Mouse (Mus musculus): ENCODE results near the gene Eml6. TPM values are rescaled to one million over a fixed set of nuclear protein-coding genes. Genes with fewer than 3 reads are reported as not detected.
A peak's percentile ranks its signal among the peaks of the same experiment; 100 is the strongest.
"Not testable (repeated sequence)": the region's sequence is repeated elsewhere in the genome, so short reads cannot be mapped to it uniquely, and the experiment has no call there.

Eml6 gene
- 1 to 10 TPM in 2 of 3 experiments, under 1 TPM in 1; 0.45 to 1.7 (median 1.3) TPM for polyA plus RNA-seq (2017; shearing (Covaris generic))

- peak; percentile 98 for ATAC-seq
Observed at GRCm38 (mm10) chr11:30025835-30026472, at the start of gene Eml6. Eml6 (minus strand) TSS chr11:30026033.

GRCm38 (mm10) chr11:30057299-30057698 lies 31.5 kb upstream of the Eml6 start:
- ATAC-seq, result no peak

DNA sequence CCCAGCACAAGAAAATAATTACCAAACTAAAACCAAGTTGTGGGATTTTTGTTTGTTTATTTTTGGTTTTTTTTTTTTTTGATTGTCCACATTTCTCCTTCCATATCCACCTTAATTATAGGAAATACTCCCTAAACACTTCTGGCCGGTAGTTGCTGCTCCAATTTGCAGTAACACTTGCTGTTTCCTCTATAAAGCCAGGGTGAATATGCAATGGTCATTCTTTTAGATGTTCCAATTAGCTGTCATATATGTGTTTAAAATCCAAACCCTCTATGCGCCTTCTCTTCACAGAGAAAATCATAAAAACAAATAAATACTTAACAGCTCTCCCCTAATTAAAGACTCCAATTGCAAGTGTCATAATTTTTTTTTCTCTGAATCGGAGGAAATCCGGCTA lies 689 bp downstream of the Eml6 start:
- ATAC-seq, result no peak

- no peak for ATAC-seq
Observed at GRCm38 (mm10) chr11:30024261-30025071, 1.4 kb downstream of the Eml6 start.

DNA sequence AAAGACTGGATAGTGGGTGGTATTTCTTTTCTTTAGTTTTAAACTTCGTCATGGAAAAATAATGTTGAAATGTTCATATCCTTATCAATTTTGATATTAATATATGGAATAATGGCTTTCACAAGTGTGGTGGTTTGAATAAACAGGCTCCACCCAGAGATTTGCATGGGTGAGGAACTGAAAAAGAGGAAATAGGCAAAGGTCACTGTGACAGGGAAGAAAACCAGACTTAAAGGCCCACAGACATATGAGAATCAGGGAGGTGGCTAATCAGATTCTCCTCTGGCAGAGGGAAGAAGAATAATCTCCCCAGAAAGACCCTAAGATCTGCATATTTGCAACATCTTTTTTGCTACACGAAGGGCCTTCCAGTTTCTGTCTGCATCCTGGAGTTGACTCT lies 39.6 kb downstream of the Eml6 start:
- ATAC-seq, result no peak

- ATAC-seq, result no peak
Observed at GRCm38 (mm10) chr11:29968874-29969273, 57.0 kb downstream of the Eml6 start.

DNA sequence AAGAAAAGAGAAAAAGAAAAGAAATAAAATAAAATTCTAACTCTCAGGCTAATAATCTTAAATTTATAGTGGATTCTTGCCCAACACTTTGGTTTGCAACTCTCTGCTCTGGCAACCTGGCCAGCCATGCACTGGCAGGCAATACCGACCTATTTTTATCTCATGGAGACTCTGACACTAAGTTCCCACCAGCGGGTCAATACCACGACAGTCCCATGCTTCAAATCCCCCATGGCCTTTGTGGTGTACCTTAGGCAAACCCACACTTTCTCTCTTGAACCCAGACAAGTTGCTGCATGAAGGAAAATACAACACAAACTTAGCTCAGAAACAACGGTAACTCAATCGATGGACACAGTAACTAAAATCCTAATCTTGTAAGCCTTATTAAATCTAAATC lies 66.5 kb downstream of the Eml6 start:
- no peak for ATAC-seq

GRCm38 (mm10) chr11:29944661-29945060 lies 81.2 kb downstream of the Eml6 start:
- ATAC-seq, result no peak

DNA sequence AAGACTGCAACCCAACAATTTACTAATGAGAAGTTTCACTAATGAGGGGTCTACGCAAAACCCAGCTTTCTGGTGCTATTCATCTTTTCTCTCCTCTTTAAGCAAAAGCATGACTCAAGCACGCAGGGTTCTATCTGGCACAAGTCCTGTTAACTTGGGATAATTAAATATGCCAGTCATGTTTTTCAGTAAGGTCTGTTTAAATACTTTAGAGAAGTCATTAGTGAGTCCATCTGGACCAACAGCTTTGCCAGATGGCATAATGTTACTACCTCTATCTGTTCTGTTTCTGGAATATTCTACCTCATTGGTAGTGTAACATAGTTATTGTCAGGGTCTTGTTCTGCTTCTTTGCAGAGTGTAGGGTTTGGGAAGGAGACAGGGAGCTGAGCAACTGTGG lies 101.5 kb downstream of the Eml6 start:
- no peak for ATAC-seq

GRCm38 (mm10) chr11:29923851-29924250 lies 102.0 kb downstream of the Eml6 start:
- ATAC-seq, result no peak

GRCm38 (mm10) chr11:29913180-29913579 lies 112.7 kb downstream of the Eml6 start:
- no peak for ATAC-seq

DNA sequence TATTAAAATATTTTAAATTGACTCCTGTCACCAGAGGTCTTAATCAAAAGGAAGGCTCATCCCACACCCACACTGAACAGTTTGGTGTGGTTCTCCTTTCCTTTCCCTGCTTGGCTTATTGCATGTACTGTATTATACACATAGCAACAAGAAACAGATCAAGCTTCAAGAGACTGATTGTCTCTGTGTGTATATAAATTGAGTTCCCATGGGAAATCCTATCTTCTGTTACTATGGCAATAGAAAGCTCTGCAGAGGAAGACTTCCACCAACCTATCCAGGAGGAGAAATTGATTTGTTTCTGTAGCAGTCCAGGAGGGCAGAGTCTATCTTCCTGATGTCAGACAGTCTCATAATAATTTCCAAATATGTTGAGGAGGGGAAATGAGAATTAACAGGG lies 116.5 kb downstream of the Eml6 start:
- ATAC-seq, result no peak

DNA sequence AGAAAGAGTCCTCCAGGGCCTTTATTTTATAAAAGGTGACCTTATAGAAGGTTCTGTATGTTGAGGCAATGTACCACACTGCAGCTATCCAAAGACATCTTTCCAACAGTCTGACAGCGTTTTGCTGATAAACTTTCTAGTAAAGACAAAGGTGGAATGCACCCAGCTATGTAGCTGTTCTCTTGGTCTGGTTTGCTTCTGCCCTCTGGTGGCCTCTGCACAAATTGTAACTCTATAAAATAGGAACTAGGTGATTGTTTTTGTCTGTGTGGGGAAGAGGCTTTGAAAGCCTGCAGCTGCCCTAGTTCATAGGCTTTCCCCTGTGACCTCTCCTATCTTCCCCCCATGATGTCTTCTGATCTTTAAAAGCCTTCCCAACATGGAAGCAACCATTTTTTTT lies 140.7 kb downstream of the Eml6 start:
- no peak for ATAC-seq

GRCm38 (mm10) chr11:29884355-29884754 lies 141.5 kb downstream of the Eml6 start:
- ATAC-seq, result no peak

DNA sequence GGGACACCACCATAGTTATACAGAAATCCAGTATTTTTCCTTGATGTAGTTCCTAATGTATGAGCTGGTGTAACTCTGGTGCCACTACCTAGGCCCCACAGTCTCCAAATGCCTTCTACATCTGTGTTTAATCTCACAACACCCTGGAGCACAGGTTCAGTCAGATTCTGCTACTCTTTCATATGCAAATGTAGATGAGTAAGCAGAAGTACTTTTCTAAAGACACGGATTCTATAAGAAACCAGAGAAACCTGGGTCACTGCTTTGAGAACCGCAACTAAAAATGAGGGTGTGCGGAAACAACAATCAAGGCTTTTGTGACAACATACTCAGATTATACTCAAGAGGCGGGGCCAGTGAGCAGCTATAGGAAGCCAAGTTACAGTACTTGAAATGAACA lies 142.8 kb downstream of the Eml6 start:
- ATAC-seq, result no peak

DNA sequence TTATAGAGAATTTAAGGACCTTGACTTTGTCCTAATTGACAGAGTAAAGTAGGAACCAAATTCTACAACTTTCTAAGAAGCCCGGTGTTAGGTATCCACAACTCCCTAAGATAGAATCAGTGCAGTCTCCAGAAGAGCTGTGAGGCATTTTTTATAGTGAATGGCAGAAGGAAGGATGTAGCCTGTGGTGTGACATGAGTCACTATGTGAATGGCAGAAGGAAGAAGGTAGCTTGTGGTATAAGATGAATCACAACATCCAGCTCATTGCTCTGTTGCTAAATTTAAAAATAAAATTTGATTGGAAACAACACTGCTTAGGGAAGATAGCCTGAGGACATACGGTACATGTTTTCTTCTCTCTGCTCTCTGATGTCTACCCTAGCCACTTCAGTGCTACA lies 146.2 kb downstream of the Eml6 start:
- no peak for ATAC-seq

DNA sequence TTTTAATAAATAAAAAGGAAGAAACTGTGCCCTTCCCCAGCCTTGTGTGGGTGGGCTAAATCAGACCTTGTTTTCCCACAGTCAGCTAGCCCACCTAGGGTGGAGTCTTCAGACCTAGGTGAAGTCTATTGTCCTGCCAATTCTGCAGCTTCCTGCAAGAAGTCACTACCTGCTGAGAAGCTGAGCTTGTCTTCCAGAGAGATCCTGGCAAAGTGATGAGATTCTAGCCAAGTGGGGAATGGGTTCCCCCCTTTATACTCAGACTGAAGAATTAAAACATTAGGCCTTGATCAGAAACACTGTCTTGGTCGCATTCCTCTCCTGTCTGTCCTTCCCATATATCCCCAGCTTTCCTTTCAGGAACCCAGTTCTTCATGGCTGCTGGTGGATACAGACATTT lies 147.9 kb downstream of the Eml6 start:
- ATAC-seq, result no peak

DNA sequence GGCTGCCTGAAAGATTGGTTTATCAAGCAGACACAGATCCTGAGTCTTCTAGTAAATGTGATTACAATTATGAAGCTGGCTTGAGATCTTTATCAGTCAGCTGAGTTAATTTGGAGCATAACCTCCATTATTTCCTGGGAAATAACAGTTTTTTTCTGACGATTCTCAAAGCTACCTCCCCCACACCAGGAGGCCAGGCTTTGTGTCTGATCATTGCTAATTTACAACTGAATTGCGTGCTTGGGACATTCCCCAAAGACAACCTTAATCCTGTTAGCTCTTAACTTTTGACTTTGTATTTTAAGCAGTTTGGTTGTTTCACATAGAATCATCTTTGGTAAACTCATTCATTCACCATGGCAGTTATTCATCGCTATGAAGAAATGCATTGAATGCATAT lies 148.6 kb downstream of the Eml6 start:
- ATAC-seq, result no peak

GRCm38 (mm10) chr11:29874781-29875180 lies 151.1 kb downstream of the Eml6 start:
- not testable (repeated sequence) for ATAC-seq

DNA sequence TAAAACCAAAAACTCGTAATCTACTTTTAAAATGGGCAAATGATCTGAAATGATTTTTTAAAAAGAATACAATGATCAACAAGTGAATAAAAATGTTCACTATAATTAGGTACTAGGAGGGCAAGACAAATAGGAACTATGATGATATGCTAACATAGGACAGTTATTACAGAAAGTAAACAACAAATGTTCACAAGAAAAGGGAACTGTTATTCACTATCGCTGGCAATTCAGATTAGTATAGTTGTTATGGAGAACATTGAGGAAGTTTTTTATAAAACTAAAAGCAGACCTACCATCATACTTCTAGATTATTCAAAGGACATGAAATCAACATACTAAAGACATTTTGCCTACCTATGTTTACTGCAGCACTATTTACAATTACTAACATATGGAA lies 155.7 kb downstream of the Eml6 start:
- ATAC-seq, result no peak

DNA sequence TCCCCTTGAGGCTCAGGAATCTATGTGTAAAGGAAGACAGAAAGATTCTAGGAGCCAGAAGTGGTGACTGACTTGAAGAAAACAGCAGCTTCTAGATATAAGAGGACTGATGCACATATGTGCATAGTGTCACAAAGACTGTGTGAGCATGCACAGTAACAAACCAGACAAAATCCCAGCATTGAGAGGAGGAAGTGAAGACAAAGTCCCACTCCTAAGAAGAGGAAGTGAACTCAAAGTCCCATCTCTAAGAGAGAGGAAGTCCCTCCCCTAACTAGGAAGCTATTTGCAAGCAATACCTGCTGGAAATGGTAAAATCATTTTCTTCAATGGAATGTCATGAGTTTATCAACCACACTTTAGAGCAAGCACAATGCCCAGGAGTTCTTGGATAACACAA lies 161.6 kb downstream of the Eml6 start:
- ATAC-seq, result no peak

DNA sequence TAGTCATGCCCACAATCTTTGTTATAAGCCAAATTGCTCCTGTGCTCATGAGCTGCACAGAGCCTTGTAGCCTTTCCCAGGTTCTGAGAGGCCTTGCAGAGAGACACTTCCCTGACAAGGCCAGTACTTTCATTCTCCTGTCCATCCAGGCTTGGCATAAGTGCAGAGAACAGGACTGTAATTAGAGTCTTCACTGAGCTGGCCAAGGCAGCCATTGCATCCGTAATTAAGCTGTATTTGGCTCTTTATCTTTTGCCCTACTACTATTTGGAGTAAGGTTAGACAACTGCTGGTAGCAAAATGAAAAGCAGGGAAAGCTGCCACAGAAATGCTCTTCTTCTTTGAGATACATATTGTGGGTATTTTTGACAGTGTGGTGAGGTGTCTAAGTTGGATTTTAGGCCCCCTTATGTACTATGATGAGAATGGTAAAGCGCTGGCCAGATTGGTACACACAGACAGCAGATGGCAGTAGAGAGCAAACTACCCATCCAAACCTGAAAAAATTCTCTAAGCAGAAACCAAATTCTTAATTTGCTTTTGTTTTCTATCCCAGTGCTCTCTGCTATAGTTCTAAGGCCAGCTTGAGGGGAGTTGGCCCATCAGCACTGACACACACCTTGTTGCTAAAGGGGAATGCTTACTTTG lies 164.0 kb downstream of the Eml6 start:
- no peak for ATAC-seq

GRCm38 (mm10) chr11:29861040-29861439 lies 164.8 kb downstream of the Eml6 start:
- no peak for ATAC-seq
